Comparison of ENCODE assay signal across 12 mouse cellular contexts in the genomic region with DNA sequence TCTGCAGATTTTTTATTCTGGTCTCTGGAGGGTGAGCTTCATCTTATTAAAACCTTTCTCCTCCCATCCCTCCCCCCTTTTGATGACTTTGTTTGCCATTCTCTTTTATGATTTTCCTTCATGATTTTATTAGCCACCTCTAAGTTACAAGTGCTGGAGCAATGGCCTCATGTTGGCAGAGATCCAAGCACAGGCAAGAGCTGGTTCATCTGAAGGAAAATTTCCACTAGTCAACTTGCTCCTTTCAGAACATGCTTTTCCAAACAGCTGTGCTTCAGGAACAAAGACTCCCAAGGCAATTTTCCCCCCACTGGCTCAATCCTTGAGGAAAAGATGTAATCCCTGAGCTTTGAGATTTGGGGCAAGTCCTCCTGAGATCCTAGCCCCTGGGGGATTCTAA. TPM values are rescaled to one million over a fixed set of nuclear protein-coding genes. Genes with fewer than 3 reads are reported as not detected.
DNase-seq lines count a peak whose midpoint lies in the region; ATAC-seq lines count a peak whose summit lies in the region.
"Had no signal": no experiment of that assay in that cellular context is flagged by ENCODE, and none has a peak within 500 bp of the region (broad histone marks: within the 10 kb centered on the region; RNA-seq: fewer than 3 reads in every experiment).

No protein-coding gene starts in this region.

- H3K27ac ChIP-seq in limb, embryonic 12.5 days: peak overlapping the region; percentile 83
- H3K27ac ChIP-seq in limb, embryonic 10.5 days: no peak overlapping the region
- H3K27ac ChIP-seq in intestine, embryonic 16.5 days (ENCODE audit: low read length): no peak overlapping the region
- H3K27ac ChIP-seq: forebrain, embryonic 12.5 days; hindbrain, embryonic 10.5 days; midbrain, embryonic 10.5 days had no signal

- H3K4me3 ChIP-seq in limb, embryonic 12.5 days (replicated peaks): no peak overlapping the region
- H3K4me3 ChIP-seq in limb, embryonic 10.5 days: no peak overlapping the region
- no peak overlapping the region for H3K4me3 ChIP-seq in intestine, embryonic 16.5 days (ENCODE audit: low read length)
- H3K4me3 ChIP-seq: forebrain, embryonic 12.5 days; hindbrain, embryonic 10.5 days; midbrain, embryonic 10.5 days had no signal

- H3K4me1 ChIP-seq in limb, embryonic 12.5 days (replicated peaks): peaks cover 18% of the 10 kb centered on the region
- H3K4me1 ChIP-seq in limb, embryonic 10.5 days: peaks cover 15% of the 10 kb centered on the region
- no peaks in the 10 kb centered on the region; the same call in 1 of the 2 replicates for H3K4me1 ChIP-seq in intestine, embryonic 16.5 days (ENCODE audit: control insufficient read depth, insufficient read depth, low read length)
- H3K4me1 ChIP-seq: hindbrain, embryonic 10.5 days; midbrain, embryonic 10.5 days had no signal

- no peaks in the 10 kb centered on the region for H3K27me3 ChIP-seq in limb, embryonic 12.5 days
- peaks cover 6% of the 10 kb centered on the region; the same call in 1 of the 2 replicates for H3K27me3 ChIP-seq in limb, embryonic 10.5 days (ENCODE audit: low read depth, poor library complexity, severe bottlenecking)
- no peaks in the 10 kb centered on the region for H3K27me3 ChIP-seq in intestine, embryonic 16.5 days (replicated peaks; ENCODE audit: control insufficient read depth, insufficient read depth, low read length)

- H3K36me3 ChIP-seq in limb, embryonic 12.5 days: no peaks in the 10 kb centered on the region
- no peaks in the 10 kb centered on the region for H3K36me3 ChIP-seq in limb, embryonic 10.5 days
- H3K36me3 ChIP-seq in intestine, embryonic 16.5 days (ENCODE audit: control insufficient read depth, insufficient read depth, low read length): no peaks in the 10 kb centered on the region
- H3K36me3 ChIP-seq: forebrain, embryonic 12.5 days; hindbrain, embryonic 10.5 days; midbrain, embryonic 10.5 days had no signal

- intact Hi-C loops in heart, postnatal 10 days (cut with DNase I): no loop called here

- peak; percentile 35 for DNase-seq in heart, adult 8-10 months (ENCODE audit: low spot score)
- DNase-seq in heart, postnatal 10 days: no peak
- DNase-seq in limb, embryonic 10.5 days (ENCODE audit: low spot score): no peak
- peak; percentile 72 for DNase-seq in adipocyte (ENCODE audit: low spot score)
- no peak for DNase-seq in thymus, postnatal 0 days (ENCODE audit: low spot score)
- no peak for DNase-seq in layer of hippocampus, adult 11-12 months (ENCODE audit: low spot score)
- DNase-seq: thymus, adult 2 months had no signal

- ATAC-seq in limb, embryonic 12.5 days (ENCODE audit: insufficient number of reproducible peaks, insufficient read depth, low FRiP score, low TSS enrichment, low read depth): no peak
- peak; percentile 23; the same call in 1 of the 2 replicates for ATAC-seq in intestine, embryonic 16.5 days

- no peak overlapping the region for H3K4me2 ChIP-seq in limb, embryonic 12.5 days
- H3K4me2 ChIP-seq in intestine, embryonic 16.5 days (ENCODE audit: low read depth, low read length): no peak overlapping the region
- H3K4me2 ChIP-seq: forebrain, embryonic 12.5 days had no signal

- H3K9ac ChIP-seq in limb, embryonic 12.5 days (replicated peaks): no peak overlapping the region
- no peak overlapping the region for H3K9ac ChIP-seq in intestine, embryonic 16.5 days (ENCODE audit: low read depth, low read length)
- H3K9ac ChIP-seq: forebrain, embryonic 12.5 days had no signal

- H3K9me3 ChIP-seq in limb, embryonic 12.5 days: no peaks in the 10 kb centered on the region
- H3K9me3 ChIP-seq in limb, embryonic 10.5 days (replicated peaks): no peaks in the 10 kb centered on the region
- H3K9me3 ChIP-seq in intestine, embryonic 16.5 days (ENCODE audit: control insufficient read depth, low read length): no peaks in the 10 kb centered on the region
- H3K9me3 ChIP-seq: forebrain, embryonic 12.5 days; hindbrain, embryonic 10.5 days; midbrain, embryonic 10.5 days had no signal

RNA-seq across cellular contexts. Expression of gene Itga8, which starts 5.6 kb away (rescaled TPM):
- total RNA-seq in heart, adult 8-10 months (2022): 1 to 10 TPM; 2.8 to 7.7 (median 3.9) TPM
- 10 to 100 TPM; 10.1 to 10.9 TPM for total RNA-seq in heart, postnatal 10 days (2021)
- 16.1 and 17.1 TPM in 2 replicates for polyA plus RNA-seq in limb, embryonic 12.5 days (2016; fragmentation: Nextera tagmentation; extraction: Ambion mirVana)
- polyA plus RNA-seq in limb, embryonic 10.5 days (2016; fragmentation: Nextera tagmentation; extraction: Ambion mirVana): 8.0 and 9.7 TPM in 2 replicates
- 9.2 and 10.2 TPM in 2 replicates for polyA plus RNA-seq in intestine, embryonic 16.5 days (2015; fragmentation: Nextera tagmentation; extraction: Ambion mirVana)
- polyA plus RNA-seq in thymus, postnatal 0 days (2015; fragmentation: Nextera tagmentation; extraction: Ambion mirVana): 0.74 and 1.4 TPM in 2 replicates

Comparison
In these comparisons a context has a peak if more than half of its experiments do, and no peak if none do; other contexts are left out.
1. DNase-seq: peak in heart, adult 8-10 months (single experiment) and adipocyte (single experiment); none in heart, postnatal 10 days (0 of 2), limb, embryonic 10.5 days (single experiment), thymus, postnatal 0 days (single experiment) and layer of hippocampus, adult 11-12 months (single experiment).